Mouse (Mus musculus): ENCODE data around the gene Polr3k. TPM values are rescaled to one million over a fixed set of nuclear protein-coding genes. Genes with fewer than 3 reads are reported as not detected.

Gene Polr3k
- 10 to 100 TPM; 16.6 to 19.2 TPM for total RNA-seq (2021)
- long read RNA-seq, experiment 1, transcript Polr3k-201 (3 exons, 2,948 nt) = major isoform, 54 of 63 reads
- long read RNA-seq, experiment 1, partial matches to known transcripts = 8 of 63 reads
- long read RNA-seq, experiment 1, other reads (novel, unspliced or antisense) = 1 of 63 reads
- long read RNA-seq, experiment 2, transcript Polr3k-201 (3 exons, 2,948 nt) = major isoform, 21 of 23 reads
- long read RNA-seq, experiment 2, partial matches to known transcripts = 2 of 23 reads
- long read RNA-seq, experiment 2, other reads (novel, unspliced or antisense) = 0 of 23 reads

DNA sequence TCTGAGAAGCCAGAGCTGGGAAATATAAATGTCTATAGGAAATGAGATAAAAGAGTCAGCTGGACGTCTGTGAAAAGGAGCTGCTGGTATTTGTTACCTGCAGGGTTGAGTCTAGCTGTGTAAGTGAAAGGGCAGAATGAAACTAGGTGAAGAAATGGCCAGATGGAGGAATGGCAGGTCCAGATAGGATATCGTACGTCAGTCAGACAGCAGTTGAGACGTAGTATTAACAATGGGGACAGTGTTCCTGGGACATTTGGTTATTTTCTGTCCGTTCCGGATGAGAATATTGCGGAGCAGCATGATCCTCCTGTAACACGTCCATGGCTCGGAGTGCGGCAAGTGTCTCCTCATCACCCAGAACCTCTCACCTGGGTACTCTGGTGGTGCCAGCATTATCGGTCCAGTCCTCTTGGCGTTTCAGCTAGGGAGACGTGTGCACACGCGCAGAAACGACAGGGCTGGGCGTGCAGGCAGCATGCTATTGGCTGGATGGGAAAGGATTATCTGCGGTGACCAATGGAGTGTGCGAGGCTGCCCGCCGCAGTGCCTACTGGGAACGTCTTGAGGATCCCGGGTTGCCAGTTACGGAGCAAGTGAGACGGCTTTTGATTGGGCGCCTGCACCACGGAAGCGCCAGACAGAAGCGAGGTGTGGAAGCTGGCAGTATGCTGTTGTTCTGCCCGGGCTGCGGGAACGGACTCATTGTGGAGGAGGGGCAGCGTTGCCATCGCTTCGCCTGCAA is at the start of gene Polr3k:
Polr3k (plus strand) TSS at position 547 of the 745 bp plus-strand sequence.
- peak; percentile 95 to 96 for DNase-seq

DNA sequence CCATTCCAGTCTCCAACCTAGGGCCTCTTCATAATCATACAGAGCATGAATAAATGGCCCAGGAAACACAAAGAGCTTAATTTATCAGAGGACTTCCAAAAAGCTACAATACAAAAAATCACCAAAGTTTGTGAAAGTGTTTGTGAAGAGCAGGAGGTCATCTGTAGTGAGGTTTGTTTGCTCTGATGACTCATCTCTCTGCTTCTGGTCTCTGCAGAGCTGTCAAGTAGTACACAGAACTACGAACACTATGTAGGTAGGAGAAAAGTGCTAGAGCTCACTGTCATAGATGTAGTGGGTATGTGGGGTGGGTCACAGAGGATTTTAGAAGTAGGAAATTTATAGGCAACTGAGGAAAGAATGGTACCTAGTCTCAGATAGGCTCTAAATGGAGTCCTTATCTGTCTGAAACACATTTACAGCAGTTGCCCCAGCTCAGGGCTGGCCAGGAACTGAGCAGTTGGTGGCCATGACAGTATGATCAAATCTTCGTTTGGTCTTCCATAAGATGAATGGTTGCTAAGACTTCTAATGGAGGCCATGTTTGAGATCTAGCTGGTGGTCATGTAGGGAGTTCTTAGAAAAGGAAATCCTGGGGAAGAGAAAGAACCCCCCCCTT is 35.0 kb upstream of the Polr3k start:
- DNase-seq = no peak

- no peak for DNase-seq
Observed at GRCm38 (mm10) chr2:181832745-181833144, 31.4 kb upstream of the Polr3k start.

- DNase-seq = peak; percentile 95 to 96
Observed at GRCm38 (mm10) chr2:181837372-181838292, 26.5 kb upstream of the Polr3k start, which contains the start of gene Pcmtd2. TSS of gene Pcmtd2 (plus strand) at chr2:181837854.

GRCm38 (mm10) chr2:181838293-181838680 is 25.9 kb upstream of the Polr3k start:
- DNase-seq = peak in 1 of 2 experiments; percentile 18

DNA sequence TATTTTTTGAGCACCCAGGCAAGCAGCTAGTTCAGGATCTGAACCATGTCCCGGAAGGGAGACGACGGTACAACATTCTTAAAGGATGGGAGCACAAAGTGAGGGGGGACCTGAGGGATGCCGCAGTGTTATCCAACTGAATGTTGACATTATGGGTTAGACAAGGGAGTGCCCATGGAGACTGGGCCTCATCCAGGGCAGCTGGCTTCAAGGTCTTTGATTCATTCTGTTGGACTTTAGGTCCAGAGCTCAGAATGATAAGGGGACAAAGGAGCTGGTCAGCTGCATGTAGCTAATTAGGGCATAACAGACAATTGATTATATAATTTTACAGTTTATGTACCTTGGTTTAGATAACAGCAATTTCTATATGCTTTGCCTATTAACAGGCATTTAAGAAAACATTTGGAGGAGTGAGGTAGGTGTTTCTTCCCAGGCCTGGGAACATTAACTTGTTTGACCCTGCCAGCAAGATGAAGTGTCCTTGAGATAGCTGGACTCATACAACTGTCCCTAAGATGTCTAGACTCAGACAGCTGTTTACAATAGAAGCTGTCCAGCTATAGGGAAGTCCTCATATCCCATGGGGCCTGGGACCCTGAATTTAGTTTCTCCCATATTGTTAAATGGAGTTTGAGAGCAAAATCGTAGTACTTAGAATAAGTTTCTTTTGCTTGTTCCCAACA is 18.3 kb upstream of the Polr3k start:
- peak; percentile 30 to 35 for DNase-seq

DNA sequence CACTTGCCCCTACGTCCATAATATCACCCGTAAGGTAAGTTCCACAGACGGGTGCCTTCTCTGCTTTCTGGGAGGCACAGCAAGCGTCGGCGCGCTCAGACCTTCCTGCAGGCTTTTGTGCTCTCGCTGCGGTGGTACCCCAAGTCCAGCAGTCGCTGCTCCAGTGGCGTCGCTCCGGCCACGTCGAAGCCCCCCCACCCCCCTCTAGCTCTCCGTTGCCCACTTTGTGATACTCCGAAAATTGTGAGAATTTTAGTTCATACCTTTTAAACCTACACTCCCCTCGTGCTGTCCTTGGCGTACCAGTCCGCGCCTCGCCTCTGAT is 361 bp downstream of the Polr3k start:
- no peak for DNase-seq

DNA sequence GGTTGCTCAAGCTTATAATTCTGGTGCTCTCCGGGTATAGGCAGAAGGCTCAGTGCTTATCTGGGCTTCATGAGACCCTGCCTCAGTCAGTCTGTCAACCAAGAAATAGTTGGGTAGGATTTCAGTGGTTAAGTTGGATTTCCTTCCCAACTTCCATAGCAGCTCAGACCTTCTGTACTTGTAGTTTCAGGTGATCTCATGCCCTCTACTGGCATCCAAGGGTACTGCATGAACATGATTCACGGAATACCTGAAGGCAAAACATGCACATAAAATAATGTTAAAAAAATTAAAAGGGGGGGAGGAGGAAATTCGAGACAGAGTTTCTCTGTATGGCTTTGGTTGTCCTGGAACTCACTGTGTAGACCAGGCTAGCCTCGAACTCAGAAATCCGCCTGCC is 2.8 kb downstream of the Polr3k start:
- DNase-seq = peak; percentile 55 to 70

DNA sequence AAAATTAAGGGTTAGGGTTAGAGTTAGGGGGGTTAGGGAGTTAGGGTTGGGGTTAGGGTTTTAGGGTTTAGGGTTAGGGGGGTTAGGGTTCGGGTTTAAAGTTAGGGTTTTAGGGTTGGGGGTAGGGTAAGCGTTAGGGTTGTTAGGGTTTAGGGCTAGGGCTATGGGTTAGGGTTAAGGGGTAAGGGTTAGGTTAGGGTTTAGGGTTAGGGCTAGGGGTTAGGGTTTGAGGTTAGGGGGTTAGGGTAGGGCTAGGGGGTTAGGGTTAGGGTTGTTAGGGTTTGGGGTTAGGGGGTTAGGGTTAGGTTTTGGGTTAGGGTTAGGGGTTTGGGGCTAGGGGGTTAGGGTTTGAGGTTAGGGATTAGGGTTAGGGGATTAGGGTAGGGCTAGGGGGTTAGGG is 6.9 kb downstream of the Polr3k start:
- DNase-seq = no peak

DNA sequence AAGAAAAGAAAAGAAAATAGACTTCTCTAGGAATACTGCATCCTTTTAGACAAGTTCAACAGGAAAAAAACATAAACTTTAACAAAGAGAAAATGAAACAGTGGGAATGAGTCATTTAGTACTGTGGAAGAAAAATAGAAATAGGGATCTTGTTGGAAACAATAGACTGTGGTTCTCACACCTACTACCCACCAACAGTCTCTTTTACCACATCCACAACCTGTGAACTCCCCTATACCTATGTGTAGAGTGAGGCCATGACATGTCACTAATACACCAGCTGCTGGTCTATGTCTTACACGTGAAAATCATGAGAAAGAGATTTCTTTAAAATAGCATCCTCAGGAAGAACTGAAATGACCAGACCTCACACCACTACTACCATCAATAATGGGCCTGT is 14.8 kb downstream of the Polr3k start:
- no peak for DNase-seq

GRCm38 (mm10) chr2:181883022-181883749 is 19.0 kb downstream of the Polr3k start:
- DNase-seq = no peak

- DNase-seq = no peak
Observed at GRCm38 (mm10) chr2:181917861-181918260, 53.7 kb downstream of the Polr3k start.

- peak in 1 of 2 experiments; percentile 5 for DNase-seq
Observed at GRCm38 (mm10) chr2:181918501-181918900, 54.4 kb downstream of the Polr3k start.

Other genes starting within 250 kb of the Polr3k start
- gene Gm29797, start 207.3 kb upstream of the Polr3k start, total RNA-seq (2021) = under 1 TPM in 1 of 2 experiments, not detected in 1; 0.43 TPM
- 10 to 100 TPM; 21.9 to 34.6 TPM for gene Sox18, start 192.7 kb upstream of the Polr3k start, total RNA-seq (2021)
- 1 to 10 TPM; 5.8 to 7.0 TPM for gene Tcea2, start 184.0 kb upstream of the Polr3k start, total RNA-seq (2021)
- gene Rgs19, start 170.4 kb upstream of the Polr3k start, total RNA-seq (2021) = 10 to 100 TPM; 24.7 to 25.6 TPM
- gene Lkaaear1, start 165.9 kb upstream of the Polr3k start, total RNA-seq (2021) = not detected
- gene Oprl1, start 149.3 kb upstream of the Polr3k start, total RNA-seq (2021) = 1 to 10 TPM in 1 of 2 experiments, under 1 TPM in 1; 0.63 to 1.3 TPM
- gene Myt1, start 101.0 kb upstream of the Polr3k start, total RNA-seq (2021) = 1 to 10 TPM; 2.7 to 3.7 TPM
- gene Pcmtd2, start 26.5 kb upstream of the Polr3k start, total RNA-seq (2021) = 10 to 100 TPM; 50.4 to 70.0 TPM
- not detected for gene Gm14496, start 126.8 kb downstream of the Polr3k start, total RNA-seq (2021)

Measured in adrenal gland, postnatal 36 days (tissue).